Mouse (Mus musculus) MEL (cell line): ENCODE data around the gene Sorcs2. TPM values are rescaled to one million over a fixed set of nuclear protein-coding genes. Genes with fewer than 3 reads are reported as not detected.

Source experiments
- DNase-seq: peaks from one replicate; pipeline ENCODE4 v3.0.0; 2011; ENCODE audit warnings: low read depth, low spot score
- H3K27ac ChIP-seq: 2 replicates; pipeline ENCODE4 v1.5.1; 2012; ENCODE audit warnings: low read depth, mild to moderate bottlenecking, control low read depth, low read length, moderate library complexity; ENCODE audit not compliant: control insufficient read depth
- H3K27me3 ChIP-seq, 2 experiments: fragments of 150-350 bp in 1 of 2; sonication (generic) in 1 of 2; 2 replicates each; pipeline ENCODE4 v1.6.1; 2012; ENCODE audit warnings: low read length in 2 of 2, mild to moderate bottlenecking in 2 of 2, improper control_type of control experiment in 1 of 2, moderate library complexity in 1 of 2; ENCODE audit not compliant: insufficient read depth in 2 of 2, control insufficient read depth in 1 of 2
- H3K36me3 ChIP-seq, 2 experiments: 2 replicates each; pipeline ENCODE4 v1.6.1; 2012 to 2014; ENCODE audit warnings: low read length in 2 of 2, improper control_type of control experiment in 1 of 2, inconsistent platforms in 1 of 2, mild to moderate bottlenecking in 1 of 2; ENCODE audit not compliant: insufficient read depth in 2 of 2, control insufficient read depth in 1 of 2
- H3K4me1 ChIP-seq, 2 experiments: fragments of 150-350 bp in 1 of 2; sonication (generic) in 1 of 2; 2 replicates each; pipeline ENCODE4 v1.6.1; 2012; ENCODE audit warnings: low read length in 2 of 2, improper control_type of control experiment in 1 of 2, mild to moderate bottlenecking in 1 of 2; ENCODE audit not compliant: insufficient read depth in 2 of 2, control insufficient read depth in 1 of 2
- H3K4me3 ChIP-seq, 2 experiments: fragments of 150-350 bp in 1 of 2; sonication (generic) in 1 of 2; 2 replicates each; pipeline ENCODE4 v1.5.1; 2012; ENCODE audit warnings: low read depth in 2 of 2, low read length in 2 of 2, mild to moderate bottlenecking in 2 of 2, moderate library complexity in 2 of 2, control low read depth in 1 of 2, improper control_type of control experiment in 1 of 2; ENCODE audit not compliant: control insufficient read depth in 1 of 2, insufficient read depth in 1 of 2
- H3K79me2 ChIP-seq: 2 replicates; pipeline ENCODE4 v1.6.1; 2012; ENCODE audit warnings: mild to moderate bottlenecking, low read length, moderate library complexity; ENCODE audit not compliant: control insufficient read depth, poor library complexity, insufficient read depth
- H3K9ac ChIP-seq: 2 replicates; pipeline ENCODE4 v1.6.1; 2012; ENCODE audit warnings: low read depth, mild to moderate bottlenecking, control low read depth, low read length, moderate library complexity; ENCODE audit not compliant: control insufficient read depth, poor library complexity, severe bottlenecking
- H3K9me3 ChIP-seq: fragments of 150-350 bp; sonication (generic); replicated peaks from 2 replicates; pipeline ENCODE4 v1.6.1; 2012; ENCODE audit warnings: mild to moderate bottlenecking, low read length, improper control_type of control experiment, moderate library complexity; ENCODE audit not compliant: insufficient read depth
- BHLHE40 ChIP-seq: IDR thresholded peaks from 2 replicates; pipeline ENCODE4 v1.6.1; 2012; ENCODE audit warnings: low read depth, mild to moderate bottlenecking, inconsistent platforms, low read length, improper control_type of control experiment, borderline replicate concordance
- CHD1 ChIP-seq: IDR thresholded peaks from 2 replicates; pipeline ENCODE4 v1.6.1; 2012; ENCODE audit warnings: low read depth, mild to moderate bottlenecking, inconsistent platforms, low read length, improper control_type of control experiment
- CHD2 ChIP-seq: IDR thresholded peaks from 2 replicates; pipeline ENCODE4 v1.6.1; 2011; ENCODE audit warnings: low read length, improper control_type of control experiment
- E2F4 ChIP-seq: IDR thresholded peaks from 2 replicates; pipeline ENCODE4 v1.6.1; 2011; ENCODE audit warnings: low read depth, low read length, improper control_type of control experiment, borderline replicate concordance
- EP300 ChIP-seq, 2 experiments: IDR thresholded peaks; 2 replicates each; pipeline ENCODE4 v1.6.1; 2011; ENCODE audit warnings: improper control_type of control experiment in 2 of 2, low read length in 2 of 2, low read depth in 1 of 2, mild to moderate bottlenecking in 1 of 2
- ETS1 ChIP-seq: IDR thresholded peaks from 2 replicates; pipeline ENCODE4 v1.6.1; 2012; ENCODE audit warnings: low read depth, mild to moderate bottlenecking, inconsistent platforms, low read length, improper control_type of control experiment, moderate library complexity
- GATA1 ChIP-seq: IDR thresholded peaks from 2 replicates; pipeline ENCODE4 v1.6.1; 2011; ENCODE audit warnings: low read depth, low read length, improper control_type of control experiment
- JUND ChIP-seq: IDR thresholded peaks from 2 replicates; pipeline ENCODE4 v1.6.1; 2011; ENCODE audit warnings: low read depth, mild to moderate bottlenecking, improper control_type of control experiment, low read length
- KAT2A ChIP-seq: conservative IDR thresholded peaks from 2 replicates; pipeline ENCODE4 v1.6.1; 2012; ENCODE audit warnings: low read depth, low read length, improper control_type of control experiment, inconsistent platforms
- MAFK ChIP-seq: IDR thresholded peaks from 2 replicates; pipeline ENCODE4 v1.6.1; 2011; ENCODE audit warnings: low read depth, mild to moderate bottlenecking, low read length, improper control_type of control experiment, borderline replicate concordance
- MAX ChIP-seq: IDR thresholded peaks from 2 replicates; pipeline ENCODE4 v1.6.1; 2011; ENCODE audit warnings: low read length, improper control_type of control experiment
- MAZ ChIP-seq: IDR thresholded peaks from 2 replicates; pipeline ENCODE4 v1.6.1; 2012; ENCODE audit warnings: low read depth, mild to moderate bottlenecking, inconsistent platforms, low read length, improper control_type of control experiment
- MEF2A ChIP-seq: IDR thresholded peaks from 2 replicates; pipeline ENCODE4 v1.6.1; 2014; ENCODE audit warnings: low read depth, mild to moderate bottlenecking, inconsistent platforms, low read length, improper control_type of control experiment; ENCODE audit not compliant: poor library complexity, insufficient replicate concordance, severe bottlenecking; ENCODE audit errors: extremely low read depth
- MXI1 ChIP-seq: IDR thresholded peaks from 2 replicates; pipeline ENCODE4 v1.6.1; 2011; ENCODE audit warnings: mild to moderate bottlenecking, low read depth, low read length, improper control_type of control experiment
- MYB ChIP-seq: IDR thresholded peaks from 2 replicates; pipeline ENCODE4 v1.6.1; 2011; ENCODE audit warnings: mild to moderate bottlenecking, low read depth, low read length, improper control_type of control experiment
- NELFE ChIP-seq: IDR thresholded peaks from 2 replicates; pipeline ENCODE4 v1.6.1; 2011; ENCODE audit warnings: low read depth, low read length, improper control_type of control experiment
- NRF1 ChIP-seq: IDR thresholded peaks from 2 replicates; pipeline ENCODE4 v1.6.1; 2014; ENCODE audit warnings: low read depth, mild to moderate bottlenecking, inconsistent platforms, low read length, improper control_type of control experiment, moderate library complexity; ENCODE audit not compliant: poor library complexity, insufficient read depth, severe bottlenecking
- POLR2AphosphoS5 ChIP-seq: IDR thresholded peaks from 2 replicates; pipeline ENCODE4 v1.6.1; 2012; ENCODE audit warnings: low read depth, borderline replicate concordance, mild to moderate bottlenecking, inconsistent platforms, low read length, moderate library complexity, mixed read lengths
- RAD21 ChIP-seq: IDR thresholded peaks from 2 replicates; pipeline ENCODE4 v1.6.1; 2011; ENCODE audit warnings: mild to moderate bottlenecking, low read depth, low read length, improper control_type of control experiment
- RCOR1 ChIP-seq: IDR thresholded peaks from 2 replicates; pipeline ENCODE4 v1.6.1; 2012; ENCODE audit warnings: low read depth, mild to moderate bottlenecking, inconsistent platforms, low read length, improper control_type of control experiment
- SIN3A ChIP-seq: IDR thresholded peaks from 2 replicates; pipeline ENCODE4 v1.6.1; 2012; ENCODE audit warnings: low read length, improper control_type of control experiment, inconsistent platforms
- TCF12 ChIP-seq: IDR thresholded peaks from 2 replicates; pipeline ENCODE4 v1.6.1; 2014; ENCODE audit warnings: low read depth, mild to moderate bottlenecking, inconsistent platforms, low read length, improper control_type of control experiment, moderate library complexity
- USF2 ChIP-seq, 2 experiments: IDR thresholded peaks; 2 replicates each; pipeline ENCODE4 v1.6.1; 2011 to 2012; ENCODE audit warnings: improper control_type of control experiment in 2 of 2, low read length in 2 of 2, borderline replicate concordance in 1 of 2, inconsistent platforms in 1 of 2, low read depth in 1 of 2, mild to moderate bottlenecking in 1 of 2; ENCODE audit not compliant: insufficient read depth in 1 of 2
- ZKSCAN1 ChIP-seq: IDR thresholded peaks from 2 replicates; pipeline ENCODE4 v1.6.1; 2012; ENCODE audit warnings: low read depth, mild to moderate bottlenecking, inconsistent platforms, low read length, improper control_type of control experiment, moderate library complexity
- ZNF384 ChIP-seq: IDR thresholded peaks from 2 replicates; pipeline ENCODE4 v1.6.1; 2012; ENCODE audit warnings: low read depth, mild to moderate bottlenecking, inconsistent platforms, low read length, improper control_type of control experiment
- polyA plus RNA-seq, 2 experiments: library from polyadenylated mRNA; stranded (reverse) in 1 of 2; unstranded in 1 of 2; fragments of >175 nt in 1 of 2; fragments of >200 nt in 1 of 2; gene quantifications; 2 replicates each; pipeline versions ENCODE4 v1.2.1 to v1.2.4; 2012; ENCODE audit warnings: low replicate concordance in 2 of 2, low read depth in 1 of 2; ENCODE audit not compliant: insufficient read length in 2 of 2, insufficient read depth in 1 of 2, missing spikeins in 1 of 2
- total RNA-seq: library from RNA; depleted of rRNA; stranded (reverse); fragments of 300-350 nt; gene quantifications from 2 replicates; pipeline ENCODE4 v1.2.3, GENCODE M21; 2012

The Sorcs2 gene
- total and polyA plus RNA-seq, 3 experiments = not detected

DNA sequence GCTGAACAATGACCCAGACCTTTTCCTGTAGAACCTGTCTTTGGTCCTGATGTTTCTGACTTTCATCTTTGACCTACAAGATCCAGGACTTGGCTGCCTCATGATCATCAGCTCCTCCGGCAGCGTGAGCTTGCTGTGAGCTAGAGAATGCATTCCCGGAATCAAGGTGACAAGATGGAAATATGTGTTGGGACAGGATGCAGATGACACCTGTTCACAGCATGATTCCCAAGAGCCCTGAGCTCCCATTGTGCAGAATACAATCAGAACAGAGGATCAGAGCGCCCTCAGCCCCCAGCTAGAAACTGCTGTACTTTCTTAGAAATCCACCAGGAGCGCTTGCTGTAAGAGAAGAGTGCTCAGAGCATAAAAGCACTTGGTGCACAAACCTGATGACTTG, 311.0 kb downstream of the Sorcs2 start:
- Histone ChIP-seq H3K27ac (no peak overlapping the region), H3K9ac (no peak overlapping the region), H3K4me3 (no peak overlapping the region)
- no peak for TF ChIP-seq KAT2A
- no peak for TF ChIP-seq SIN3A
- no peak for TF ChIP-seq MAX
- no peak for TF ChIP-seq EP300 (IDR thresholded peaks at IDR 0.05; ENCODE audit: low read depth in 1 of 2, low read length in 2 of 2)
- no peak for TF ChIP-seq GATA1
- no peak for TF ChIP-seq MXI1
- TF ChIP-seq ZKSCAN1 = no peak
- TF ChIP-seq RCOR1 = no peak
- TF ChIP-seq CHD2 = no peak
- TF ChIP-seq CHD1 = no peak
- TF ChIP-seq MYB = no peak
- TF ChIP-seq POLR2AphosphoS5 = no peak
- no peak for TF ChIP-seq RAD21
- TF ChIP-seq NELFE = no peak
- no peak for TF ChIP-seq MAZ
- TF ChIP-seq E2F4 = no peak
- TF ChIP-seq TCF12 = no peak
- no peak for TF ChIP-seq ZNF384
- TF ChIP-seq, all 39 proteins: peak for 0
- H3K36me3 ChIP-seq = no peaks in the 10 kb centered on the region
- no peaks in the 10 kb centered on the region for H3K4me1 ChIP-seq
- no peaks in the 10 kb centered on the region for H3K27me3 ChIP-seq
- no peak for DNase-seq
- no peaks in the 10 kb centered on the region for H3K79me2 ChIP-seq
- no peaks in the 10 kb centered on the region; the same call in 1 of the 2 replicates for H3K9me3 ChIP-seq

DNA sequence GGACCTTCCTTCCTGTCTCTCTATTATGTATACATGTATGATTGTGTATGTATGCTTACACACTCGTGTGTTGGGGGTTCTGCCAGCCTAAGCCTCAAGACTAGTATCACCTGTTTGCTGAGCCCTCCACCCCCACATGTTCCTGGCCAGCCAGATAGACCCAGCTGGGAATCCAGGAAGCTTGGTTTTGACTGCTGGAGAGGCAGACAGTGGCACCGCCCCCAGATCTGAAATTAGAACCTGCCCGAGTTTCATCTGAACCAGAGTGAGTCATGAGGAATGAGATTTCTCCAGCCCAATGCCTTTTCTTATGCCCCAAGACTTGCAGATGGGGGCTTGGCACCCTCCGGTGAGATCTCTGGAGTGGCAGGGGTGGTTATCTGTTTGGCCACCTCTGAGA, 312.3 kb downstream of the Sorcs2 start:
- H3K4me3 ChIP-seq = no peak overlapping the region
- H3K27me3 ChIP-seq = no peaks in the 10 kb centered on the region
- H3K9ac ChIP-seq = no peak overlapping the region
- H3K36me3 ChIP-seq = no peaks in the 10 kb centered on the region
- no peaks in the 10 kb centered on the region for H3K4me1 ChIP-seq
- H3K79me2 ChIP-seq = no peaks in the 10 kb centered on the region
- no peaks in the 10 kb centered on the region for H3K9me3 ChIP-seq
- no peak for TF ChIP-seq RAD21
- no peak for TF ChIP-seq MEF2A
- TF ChIP-seq E2F4 = no peak
- TF ChIP-seq JUND = no peak
- TF ChIP-seq USF2 (IDR thresholded peaks at IDR 0.05; ENCODE audit: borderline replicate concordance in 1 of 2, insufficient read depth in 1 of 2, low read depth in 1 of 2, low read length in 2 of 2) = no peak
- no peak for TF ChIP-seq MAFK
- no peak for TF ChIP-seq ETS1
- TF ChIP-seq NRF1 = no peak
- TF ChIP-seq BHLHE40 = no peak
- TF ChIP-seq ZNF384 = no peak
- TF ChIP-seq RCOR1 = no peak
- no peak overlapping the region for H3K27ac ChIP-seq
- DNase-seq = no peak
